Mouse (Mus musculus): Measurements from ENCODE around the gene Aurkb. TPM values are rescaled to one million over a fixed set of nuclear protein-coding genes. Genes with fewer than 3 reads are reported as not detected.
A peak's percentile ranks its signal among the peaks of the same experiment; 100 is the strongest.

The Aurkb gene
- total and polyA plus RNA-seq, 3 experiments, result 120 to 170 (median 159) TPM

- H3K9ac ChIP-seq (ENCODE audit: control insufficient read depth, low read depth, low read length, poor library complexity, severe bottlenecking), result peak overlapping the region; percentile 80
- H3K27ac ChIP-seq (ENCODE audit: control insufficient read depth, low read depth, low read length), result no peak overlapping the region
- peak; percentile 64 for DNase-seq (ENCODE audit: low read depth, low spot score)
These were observed 15.9 kb downstream of the Aurkb start for GRCm38 (mm10) chr11:69061255-69061912.

GRCm38 (mm10) chr11:69062194-69062760, 16.8 kb downstream of the Aurkb start:
- H3K4me3 ChIP-seq (ENCODE audit: control insufficient read depth in 1 of 2, insufficient read depth in 1 of 2, low read depth in 2 of 2, low read length in 2 of 2), result peak overlapping the region; percentile 53 to 87
- TF ChIP-seq ELF1 (IDR thresholded peaks at IDR 0.05; ENCODE audit: low read depth, low read length), result peak; percentile 60; the same call in 1 of the 2 replicates
- peak; percentile 72 for TF ChIP-seq MXI1 (IDR thresholded peaks at IDR 0.05; ENCODE audit: low read depth, low read length)
- no peak for TF ChIP-seq RCOR1 (IDR thresholded peaks at IDR 0.05; ENCODE audit: low read depth, low read length)
- TF ChIP-seq EP300 (IDR thresholded peaks at IDR 0.05; ENCODE audit: low read depth in 1 of 2, low read length in 2 of 2), result no peak
- peak; percentile 93 for TF ChIP-seq MAFK (IDR thresholded peaks at IDR 0.05; ENCODE audit: borderline replicate concordance, low read depth, low read length)
- TF ChIP-seq SIN3A (IDR thresholded peaks at IDR 0.05; ENCODE audit: low read length), result peak; percentile 70
- TF ChIP-seq MAX (IDR thresholded peaks at IDR 0.05; ENCODE audit: low read length), result no peak
- TF ChIP-seq TBP (IDR thresholded peaks at IDR 0.05; ENCODE audit: low read depth, low read length), result peak; percentile 98

More at GRCm38 (mm10) chr11:69061255-69061912, 15.9 kb downstream of the Aurkb start:
- H3K79me2 ChIP-seq (ENCODE audit: control insufficient read depth, insufficient read depth, low read length, poor library complexity), result peaks cover 10% of the 10 kb centered on the region; the same call in 1 of the 2 replicates
- no peaks in the 10 kb centered on the region for H3K9me3 ChIP-seq (replicated peaks; ENCODE audit: insufficient read depth, low read length)
- H3K27me3 ChIP-seq (ENCODE audit: control insufficient read depth in 1 of 2, insufficient read depth in 2 of 2, low read length in 2 of 2), result no peaks in the 10 kb centered on the region
- H3K4me1 ChIP-seq (ENCODE audit: control insufficient read depth in 1 of 2, insufficient read depth in 2 of 2, low read length in 2 of 2), result peaks cover 0 to 13% of the 10 kb centered on the region in 2 experiments; a peak in 2 of 4 replicates
- TF ChIP-seq POLR2AphosphoS5 (IDR thresholded peaks at IDR 0.05; ENCODE audit: borderline replicate concordance, low read depth, low read length) (no peak), USF1 (IDR thresholded peaks at IDR 0.05; ENCODE audit: low read depth, low read length) (no peak), TBP (IDR thresholded peaks at IDR 0.05; ENCODE audit: low read depth, low read length) (no peak), SIN3A (IDR thresholded peaks at IDR 0.05; ENCODE audit: low read length) (0 out of 2 replicates have a peak, but pooled peaks have one; percentile 24), CHD2 (IDR thresholded peaks at IDR 0.05; ENCODE audit: low read length) (no peak), MAZ (IDR thresholded peaks at IDR 0.05; ENCODE audit: low read depth, low read length) (0 out of 2 replicates have a peak, but pooled peaks have one; percentile 15)
- H3K4me3 ChIP-seq (ENCODE audit: control insufficient read depth in 1 of 2, insufficient read depth in 1 of 2, low read depth in 2 of 2, low read length in 2 of 2), result peak overlapping the region; percentile 84 to 87
- H3K36me3 ChIP-seq (ENCODE audit: control insufficient read depth in 1 of 2, insufficient read depth in 2 of 2, low read length in 2 of 2), result peaks cover 0 to 6% of the 10 kb centered on the region in 2 experiments; a peak in 2 of 4 replicates

More at GRCm38 (mm10) chr11:69062194-69062760, 16.8 kb downstream of the Aurkb start:
- no peaks in the 10 kb centered on the region for H3K27me3 ChIP-seq (ENCODE audit: control insufficient read depth in 1 of 2, insufficient read depth in 2 of 2, low read length in 2 of 2)
- peaks cover 10% of the 10 kb centered on the region; the same call in 1 of the 2 replicates for H3K79me2 ChIP-seq (ENCODE audit: control insufficient read depth, insufficient read depth, low read length, poor library complexity)
- peaks cover 0 to 8% of the 10 kb centered on the region in 2 experiments; a peak in 2 of 4 replicates for H3K36me3 ChIP-seq (ENCODE audit: control insufficient read depth in 1 of 2, insufficient read depth in 2 of 2, low read length in 2 of 2)
- H3K27ac ChIP-seq (ENCODE audit: control insufficient read depth, low read depth, low read length), result peak overlapping the region; percentile 64
- H3K9ac ChIP-seq (ENCODE audit: control insufficient read depth, low read depth, low read length, poor library complexity, severe bottlenecking), result peak overlapping the region; percentile 80
- H3K9me3 ChIP-seq (replicated peaks; ENCODE audit: insufficient read depth, low read length), result no peaks in the 10 kb centered on the region
- H3K4me1 ChIP-seq (ENCODE audit: control insufficient read depth in 1 of 2, insufficient read depth in 2 of 2, low read length in 2 of 2), result peaks cover 0 to 13% of the 10 kb centered on the region in 2 experiments; a peak in 2 of 4 replicates
- peak; percentile 84 for DNase-seq (ENCODE audit: low read depth, low spot score)

All from MEL (cell line).